Mouse (Mus musculus): ENCODE results near the gene Heca. TPM values are rescaled to one million over a fixed set of nuclear protein-coding genes. Genes with fewer than 3 reads are reported as not detected.
"Not testable (repeated sequence)": the region's sequence is repeated elsewhere in the genome, so short reads cannot be mapped to it uniquely, and the experiment has no call there.

The Heca gene
- total and polyA plus RNA-seq, 2 experiments from 2014 or later = 4.3 to 32.2 TPM

DNA sequence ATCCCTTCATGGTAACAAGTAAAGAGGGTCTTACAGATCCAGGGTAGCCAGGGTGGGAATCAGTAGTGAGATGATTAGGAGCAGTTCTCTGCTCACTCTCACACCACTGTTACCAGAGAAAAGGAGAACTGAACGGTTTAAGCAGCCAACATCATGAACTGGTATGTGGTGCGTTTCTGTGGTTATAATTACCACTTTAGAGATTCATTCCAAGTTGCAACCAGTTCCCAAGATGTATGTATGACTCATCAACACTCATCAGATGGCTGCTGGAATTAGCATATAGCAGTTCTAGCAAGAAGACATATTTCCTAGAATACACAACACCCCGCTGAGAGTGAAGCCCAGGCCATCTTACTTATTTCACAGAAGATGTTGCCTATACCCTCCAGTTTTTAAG lies 105.8 kb downstream of the Heca start:
- TF ChIP-seq CTCF (IDR thresholded peaks at IDR 0.05) = no peak
- no peak overlapping the region for H3K9ac ChIP-seq (replicated peaks; ENCODE audit: low read length, poor library complexity, severe bottlenecking)
- no peak for ATAC-seq (ENCODE audit: low FRiP score)
- no peak for DNase-seq (ENCODE audit: low spot score)
- H3K27ac ChIP-seq (ENCODE audit: low read depth, low read length) = no peak overlapping the region
- H3K36me3 ChIP-seq (ENCODE audit: insufficient read depth, low read length) = no peaks in the 10 kb centered on the region; the same call in 1 of the 2 replicates
- H3K4me2 ChIP-seq (ENCODE audit: low read depth, low read length, poor library complexity, severe bottlenecking) = no peak overlapping the region
- no peak overlapping the region for H3K4me3 ChIP-seq (ENCODE audit: low read depth, low read length)
- WGBS = 95% methylated on average over 3 of the region's 3 CpGs
- H3K27me3 ChIP-seq (ENCODE audit: insufficient read depth, low read length) = no peaks in the 10 kb centered on the region
- peaks cover 1% of the 10 kb centered on the region; the same call in 1 of the 2 replicates for H3K9me3 ChIP-seq (ENCODE audit: low read length)
- no peaks in the 10 kb centered on the region for H3K4me1 ChIP-seq (ENCODE audit: insufficient read depth, low read length)

DNA sequence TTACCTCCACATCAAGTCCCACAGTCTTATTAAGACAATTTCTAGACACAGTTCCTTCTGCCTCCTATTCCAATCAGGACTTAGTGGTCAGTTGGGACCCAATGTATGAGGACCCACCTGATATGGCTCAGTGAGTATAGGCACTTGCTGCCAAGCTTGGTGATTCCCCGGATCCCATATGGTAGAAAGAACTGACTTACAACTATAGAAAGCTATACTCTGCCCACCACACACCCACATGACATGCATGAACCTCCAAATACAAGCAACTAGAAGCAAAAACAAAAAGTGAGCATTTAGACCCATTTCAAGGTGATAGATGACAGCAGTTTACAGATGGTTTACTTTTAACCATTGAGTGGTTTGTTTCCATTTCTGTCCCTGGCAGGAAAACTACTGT lies 111.6 kb downstream of the Heca start:
- Histone ChIP-seq H3K9ac (replicated peaks; ENCODE audit: low read length, poor library complexity, severe bottlenecking) (no peak overlapping the region), H3K4me1 (ENCODE audit: insufficient read depth, low read length) (no peaks in the 10 kb centered on the region), H3K4me2 (ENCODE audit: low read depth, low read length, poor library complexity, severe bottlenecking) (no peak overlapping the region), H3K9me3 (ENCODE audit: low read length) (no peaks in the 10 kb centered on the region), H3K4me3 (ENCODE audit: low read depth, low read length) (no peak overlapping the region), H3K27me3 (ENCODE audit: insufficient read depth, low read length) (no peaks in the 10 kb centered on the region), H3K27ac (ENCODE audit: low read depth, low read length) (no peak overlapping the region), H3K36me3 (ENCODE audit: insufficient read depth, low read length) (no peaks in the 10 kb centered on the region)
- WGBS = 94% methylated on average over 1 of the region's 1 CpGs
- DNase-seq (ENCODE audit: low spot score) (no peak), ATAC-seq (ENCODE audit: low FRiP score) (no peak)
- no peak for TF ChIP-seq CTCF (IDR thresholded peaks at IDR 0.05)

DNA sequence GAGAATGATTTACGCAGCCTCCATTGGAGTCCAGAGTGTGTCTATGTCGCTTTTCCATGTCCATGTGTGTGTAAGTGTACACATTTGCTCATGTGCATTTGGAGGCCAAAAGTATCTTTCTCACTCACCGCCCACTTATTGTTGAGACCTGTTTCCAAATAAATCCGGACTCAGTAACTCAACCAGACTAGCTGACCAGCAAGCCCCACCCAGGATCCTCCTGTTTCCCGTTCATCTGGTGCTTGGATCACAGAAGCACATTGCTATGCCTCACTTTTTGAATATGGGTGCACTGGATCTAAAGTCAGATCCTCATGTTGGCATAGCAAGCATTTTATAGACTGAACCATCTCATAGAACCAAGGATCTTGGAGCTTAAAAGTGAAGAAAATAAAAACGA lies 112.8 kb downstream of the Heca start:
- no peaks in the 10 kb centered on the region for H3K9me3 ChIP-seq (ENCODE audit: low read length)
- ATAC-seq (ENCODE audit: low FRiP score) (no peak), DNase-seq (ENCODE audit: low spot score) (no peak)
- no peaks in the 10 kb centered on the region for H3K27me3 ChIP-seq (ENCODE audit: insufficient read depth, low read length)
- H3K36me3 ChIP-seq (ENCODE audit: insufficient read depth, low read length) = no peaks in the 10 kb centered on the region
- H3K4me3 ChIP-seq (ENCODE audit: low read depth, low read length) = no peak overlapping the region
- H3K9ac ChIP-seq (replicated peaks; ENCODE audit: low read length, poor library complexity, severe bottlenecking) = no peak overlapping the region
- no peaks in the 10 kb centered on the region for H3K4me1 ChIP-seq (ENCODE audit: insufficient read depth, low read length)
- TF ChIP-seq CTCF (IDR thresholded peaks at IDR 0.05) = no peak
- WGBS = 91% methylated on average over 6 of the region's 6 CpGs
- no peak overlapping the region for H3K27ac ChIP-seq (ENCODE audit: low read depth, low read length)
- no peak overlapping the region for H3K4me2 ChIP-seq (ENCODE audit: low read depth, low read length, poor library complexity, severe bottlenecking)

DNA sequence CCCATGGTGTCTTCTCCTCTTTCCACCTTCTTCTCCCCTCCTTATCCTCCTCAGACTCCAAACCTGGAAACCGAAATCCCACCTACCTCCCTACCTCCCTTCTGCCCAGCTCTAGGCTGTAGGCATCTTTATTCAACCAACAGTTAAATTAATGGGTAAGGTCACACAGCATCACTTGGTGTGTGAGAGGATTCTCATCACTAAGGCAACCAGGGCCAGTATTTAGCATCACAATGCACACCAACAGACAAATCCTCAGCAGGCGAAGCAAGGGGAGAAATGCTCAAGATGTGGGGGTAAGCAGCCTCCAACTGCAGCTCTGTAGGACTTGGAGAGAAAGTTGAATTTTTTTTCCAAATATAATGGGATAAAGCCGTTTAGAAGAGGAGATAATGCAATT lies 116.8 kb downstream of the Heca start:
- no peak overlapping the region for H3K4me2 ChIP-seq (ENCODE audit: low read depth, low read length, poor library complexity, severe bottlenecking)
- no peak overlapping the region for H3K9ac ChIP-seq (replicated peaks; ENCODE audit: low read length, poor library complexity, severe bottlenecking)
- ATAC-seq (ENCODE audit: low FRiP score) (no peak), DNase-seq (ENCODE audit: low spot score) (no peak)
- no peaks in the 10 kb centered on the region for H3K36me3 ChIP-seq (ENCODE audit: insufficient read depth, low read length)
- H3K9me3 ChIP-seq (ENCODE audit: low read length) = no peaks in the 10 kb centered on the region
- H3K27me3 ChIP-seq (ENCODE audit: insufficient read depth, low read length) = 0 out of 2 replicates have a peak, but pooled peaks cover 4% of the 10 kb centered on the region
- no peak for TF ChIP-seq CTCF (IDR thresholded peaks at IDR 0.05)
- 0 out of 2 replicates have a peak, but pooled peaks cover 2% of the 10 kb centered on the region for H3K4me1 ChIP-seq (ENCODE audit: insufficient read depth, low read length)
- 21% methylated on average over 3 of the region's 3 CpGs for WGBS
- no peak overlapping the region for H3K27ac ChIP-seq (ENCODE audit: low read depth, low read length)
- H3K4me3 ChIP-seq (ENCODE audit: low read depth, low read length) = no peak overlapping the region

DNA sequence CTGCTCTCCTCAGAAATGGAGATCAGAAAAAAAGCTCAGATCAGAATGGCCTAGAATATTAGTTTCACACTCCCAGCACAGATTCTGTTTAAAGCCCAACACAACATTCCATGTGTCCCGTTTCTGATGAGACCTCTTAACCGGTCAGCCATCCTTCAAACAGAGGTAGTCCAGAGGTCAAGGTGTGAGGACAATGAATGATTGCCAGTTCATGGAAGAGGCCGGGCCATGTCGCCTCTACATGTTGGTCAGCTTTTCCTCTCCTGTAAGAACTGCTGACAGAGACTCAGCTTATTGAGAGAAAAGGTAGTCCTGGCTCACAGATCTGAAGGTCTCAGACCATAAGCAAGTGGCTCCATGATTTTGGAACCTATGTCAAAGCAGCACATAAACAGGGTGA lies 118.7 kb downstream of the Heca start:
- Histone ChIP-seq H3K9ac (replicated peaks; ENCODE audit: low read length, poor library complexity, severe bottlenecking) (no peak overlapping the region), H3K9me3 (ENCODE audit: low read length) (no peaks in the 10 kb centered on the region), H3K36me3 (ENCODE audit: insufficient read depth, low read length) (no peaks in the 10 kb centered on the region), H3K4me2 (ENCODE audit: low read depth, low read length, poor library complexity, severe bottlenecking) (no peak overlapping the region), H3K27ac (ENCODE audit: low read depth, low read length) (no peak overlapping the region), H3K4me1 (ENCODE audit: insufficient read depth, low read length) (0 out of 2 replicates have a peak, but pooled peaks cover 2% of the 10 kb centered on the region), H3K27me3 (ENCODE audit: insufficient read depth, low read length) (0 out of 2 replicates have a peak, but pooled peaks cover 4% of the 10 kb centered on the region), H3K4me3 (ENCODE audit: low read depth, low read length) (no peak overlapping the region)
- DNase-seq (ENCODE audit: low spot score) (no peak), ATAC-seq (ENCODE audit: low FRiP score) (no peak)
- no peak for TF ChIP-seq CTCF (IDR thresholded peaks at IDR 0.05)
- WGBS = 88% methylated on average over 4 of the region's 4 CpGs

DNA sequence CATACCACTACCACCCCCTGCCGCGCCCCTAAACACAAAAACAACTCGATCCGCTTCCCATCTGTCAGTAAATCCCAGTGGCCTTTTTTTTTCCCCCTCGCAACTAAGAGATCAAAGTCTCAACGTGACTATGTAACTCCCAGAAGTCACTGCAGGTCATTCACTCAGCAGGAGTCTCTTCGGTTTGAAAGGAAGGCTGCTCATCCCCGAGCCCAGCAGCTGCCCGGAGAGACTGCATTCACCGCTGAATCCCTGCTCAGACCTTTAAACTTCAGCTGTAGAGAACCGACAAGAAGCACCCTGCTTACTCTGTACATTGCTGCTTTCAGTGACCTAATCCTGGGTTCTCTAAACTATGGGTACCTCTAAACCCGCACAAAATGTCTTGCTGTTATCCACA lies 120.5 kb downstream of the Heca start:
- no peak overlapping the region for H3K27ac ChIP-seq (ENCODE audit: low read depth, low read length)
- H3K9ac ChIP-seq (replicated peaks; ENCODE audit: low read length, poor library complexity, severe bottlenecking) = 0 out of 2 replicates have a peak overlapping the region, but pooled peaks have one; percentile 13
- WGBS = 2% methylated on average over 12 of the region's 12 CpGs

DNA sequence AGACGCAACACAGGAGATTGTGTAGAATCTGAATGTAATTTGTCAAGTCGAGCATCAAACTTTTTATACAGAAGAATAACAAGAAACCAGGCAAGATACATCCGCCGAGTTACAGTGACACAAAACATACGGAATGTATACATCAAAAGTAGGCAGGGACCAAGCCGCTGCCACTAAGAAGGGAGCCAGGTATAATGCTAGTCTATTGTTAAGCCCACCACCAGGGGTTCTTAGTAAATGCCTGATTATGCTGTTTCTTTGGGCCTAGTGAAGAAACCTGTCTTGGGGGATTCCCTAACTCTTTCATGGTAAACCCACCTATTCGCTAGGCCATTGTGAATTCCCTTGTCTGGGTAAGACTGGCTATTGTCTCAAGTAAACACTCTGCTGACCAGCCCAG lies 127.4 kb downstream of the Heca start:
- H3K27ac ChIP-seq (ENCODE audit: low read depth, low read length); H3K36me3 ChIP-seq (ENCODE audit: insufficient read depth, low read length); H3K27me3 ChIP-seq (ENCODE audit: insufficient read depth, low read length); H3K9me3 ChIP-seq (ENCODE audit: low read length); DNase-seq (ENCODE audit: low spot score); H3K4me1 ChIP-seq (ENCODE audit: insufficient read depth, low read length); H3K9ac ChIP-seq (replicated peaks; ENCODE audit: low read length, poor library complexity, severe bottlenecking); H3K4me3 ChIP-seq (ENCODE audit: low read depth, low read length); ATAC-seq (ENCODE audit: low FRiP score); H3K4me2 ChIP-seq (ENCODE audit: low read depth, low read length, poor library complexity, severe bottlenecking): not testable (repeated sequence)
- WGBS = 92% methylated on average over 7 of the region's 7 CpGs

More for the DNA sequence above, 120.5 kb downstream of the Heca start:
- peak; percentile 63 for DNase-seq (ENCODE audit: low spot score)
- Histone ChIP-seq H3K4me1 (ENCODE audit: insufficient read depth, low read length) (0 out of 2 replicates have a peak, but pooled peaks cover 2% of the 10 kb centered on the region), H3K36me3 (ENCODE audit: insufficient read depth, low read length) (no peaks in the 10 kb centered on the region), H3K4me2 (ENCODE audit: low read depth, low read length, poor library complexity, severe bottlenecking) (peak overlapping the region; percentile 45), H3K9me3 (ENCODE audit: low read length) (no peaks in the 10 kb centered on the region), H3K4me3 (ENCODE audit: low read depth, low read length) (peak overlapping the region; percentile 17; the same call in 1 of the 2 replicates), H3K27me3 (ENCODE audit: insufficient read depth, low read length) (0 out of 2 replicates have a peak, but pooled peaks cover 4% of the 10 kb centered on the region)
- ATAC-seq (ENCODE audit: low FRiP score) = no peak
- TF ChIP-seq CTCF (IDR thresholded peaks at IDR 0.05) = no peak
